Mouse (Mus musculus) liver, postnatal 0 days (tissue): Measurements from ENCODE around the gene Kifc3.

Source experiments
- CTCF ChIP-seq: sonication (generic); IDR thresholded peaks from 2 replicates; pipeline ENCODE4 v1.5.1; 2016; ENCODE audit warnings: antibody characterized with exemption, low read depth
- EP300 ChIP-seq: IDR thresholded peaks from 2 replicates; pipeline ENCODE4 v1.6.1; 2016; ENCODE audit warnings: antibody characterized with exemption, low read depth, mild to moderate bottlenecking

- no peak for TF ChIP-seq CTCF
- no peak for TF ChIP-seq EP300
Measured at GRCm38 (mm10) chr8:95195728-95196127, 6.9 kb downstream of the Kifc3 start.
